In the genomic region with DNA sequence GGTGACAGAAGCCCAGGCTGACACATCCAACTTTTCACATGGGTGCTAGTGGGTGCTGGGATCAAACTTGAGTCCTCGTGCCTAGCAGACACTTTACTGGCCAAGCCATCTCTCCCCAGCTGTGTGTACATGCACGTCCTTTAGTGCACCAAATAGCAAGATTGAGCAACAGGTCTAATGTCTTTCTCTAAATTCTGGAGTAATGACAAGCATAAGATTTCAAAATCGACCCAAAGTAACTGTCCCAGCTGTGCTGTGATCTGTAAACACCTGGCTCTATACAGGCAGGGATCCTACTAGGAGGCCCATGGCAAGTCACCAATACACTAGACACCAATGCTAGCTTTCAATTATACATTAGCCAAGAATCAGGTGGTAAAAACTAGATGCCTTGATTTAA, we compare ENCODE assay signal across 21 mouse cellular contexts. TPM values are rescaled to one million over a fixed set of nuclear protein-coding genes. Genes with fewer than 3 reads are reported as not detected.
"Had no signal": no experiment of that assay in that cellular context is flagged by ENCODE, and none has a peak within 500 bp of the region (broad histone marks: within the 10 kb centered on the region; RNA-seq: fewer than 3 reads in every experiment).

No protein-coding gene starts in this region.

- H3K4me2 ChIP-seq: heart, embryonic 11.5 days; heart, embryonic 13.5 days; heart, embryonic 15.5 days; hindbrain, embryonic 13.5 days; hindbrain, embryonic 15.5 days; kidney, embryonic 15.5 days; limb, embryonic 13.5 days; limb, embryonic 15.5 days had no signal

- DNase-seq: forebrain, postnatal 0 days; gastrocnemius, postnatal 14 days; gastrocnemius, postnatal 36 days; heart, postnatal 14 days; heart, postnatal 36 days; kidney, adult 11 months; layer of hippocampus, adult 9-11 months; layer of hippocampus, postnatal 36 days; left cerebral cortex, postnatal 4 days had no signal

- ATAC-seq: forebrain, postnatal 0 days; hindbrain, postnatal 0 days; intestine, embryonic 16.5 days had no signal

- H3K9ac ChIP-seq: forebrain, postnatal 0 days; heart, embryonic 13.5 days; heart, embryonic 15.5 days; hindbrain, embryonic 13.5 days; hindbrain, embryonic 15.5 days; kidney, embryonic 15.5 days; limb, embryonic 13.5 days; limb, embryonic 15.5 days had no signal

- H3K4me1 ChIP-seq: heart, embryonic 13.5 days; heart, embryonic 15.5 days; hindbrain, embryonic 13.5 days; hindbrain, embryonic 15.5 days had no signal

- H3K9me3 ChIP-seq: heart, embryonic 13.5 days; heart, embryonic 15.5 days; hindbrain, embryonic 13.5 days; hindbrain, embryonic 15.5 days; kidney, embryonic 15.5 days; limb, embryonic 13.5 days; limb, embryonic 15.5 days had no signal

- H3K27ac ChIP-seq: heart, embryonic 13.5 days; heart, embryonic 15.5 days; hindbrain, embryonic 13.5 days; hindbrain, embryonic 15.5 days; hindbrain, postnatal 0 days; kidney, embryonic 15.5 days; kidney, postnatal 0 days; limb, embryonic 13.5 days; limb, embryonic 15.5 days had no signal

- H3K27me3 ChIP-seq: heart, embryonic 13.5 days; heart, embryonic 15.5 days; hindbrain, embryonic 13.5 days; hindbrain, embryonic 15.5 days; kidney, embryonic 15.5 days; limb, embryonic 13.5 days; limb, embryonic 15.5 days had no signal

- H3K36me3 ChIP-seq: heart, embryonic 15.5 days; hindbrain, embryonic 13.5 days; hindbrain, embryonic 15.5 days; kidney, embryonic 15.5 days; limb, embryonic 15.5 days had no signal

- H3K4me3 ChIP-seq: heart, embryonic 13.5 days; heart, embryonic 15.5 days; hindbrain, embryonic 13.5 days; hindbrain, embryonic 15.5 days; kidney, embryonic 15.5 days; limb, embryonic 13.5 days; limb, embryonic 15.5 days had no signal

RNA-seq across cellular contexts. Expression of a gene that starts 17.8 kb away (rescaled TPM):
- total RNA-seq: hematopoietic stem cell, adult 5-6 weeks had no signal
